Mouse (Mus musculus): Measurements from ENCODE around the gene Cdkn1a. TPM values are rescaled to one million over a fixed set of nuclear protein-coding genes. Genes with fewer than 3 reads are reported as not detected.

Gene Cdkn1a
- 7.0 TPM for polyA plus RNA-seq (2014; fragmentation: Illumina TruSeq; extraction: RNeasy Lipid Tissue Mini Kit (QIAGEN cat#74804); ENCODE audit: low read depth, low replicate concordance)

GRCm38 (mm10) chr17:29090776-29091175 lies at the start of gene Cdkn1a:
TSS of gene Cdkn1a (plus strand) at chr17:29090976.

GRCm38 (mm10) chr17:29113591-29114352 lies 23.0 kb downstream of the Cdkn1a start, which contains the start of gene Rab44:
TSS of gene Rab44 (plus strand) at chr17:29114145.

Other genes starting within 250 kb of the Cdkn1a start
- not detected for gene Pnpla1, start 232.6 kb upstream of the Cdkn1a start, polyA plus RNA-seq (2014; fragmentation: Illumina TruSeq; extraction: RNeasy Lipid Tissue Mini Kit (QIAGEN cat#74804); ENCODE audit: low read depth, low replicate concordance)
- 0.16 TPM for gene 4930539E08Rik, start 175.7 kb upstream of the Cdkn1a start, polyA plus RNA-seq (2014; fragmentation: Illumina TruSeq; extraction: RNeasy Lipid Tissue Mini Kit (QIAGEN cat#74804); ENCODE audit: low read depth, low replicate concordance)
- gene Pxt1, start 147.1 kb upstream of the Cdkn1a start, polyA plus RNA-seq (2014; fragmentation: Illumina TruSeq; extraction: RNeasy Lipid Tissue Mini Kit (QIAGEN cat#74804); ENCODE audit: low read depth, low replicate concordance): not detected
- 32.4 TPM for gene Kctd20, start 139.0 kb upstream of the Cdkn1a start, polyA plus RNA-seq (2014; fragmentation: Illumina TruSeq; extraction: RNeasy Lipid Tissue Mini Kit (QIAGEN cat#74804); ENCODE audit: low read depth, low replicate concordance)
- gene Stk38, start 83.0 kb upstream of the Cdkn1a start, polyA plus RNA-seq (2014; fragmentation: Illumina TruSeq; extraction: RNeasy Lipid Tissue Mini Kit (QIAGEN cat#74804); ENCODE audit: low read depth, low replicate concordance): 76.6 TPM
- gene Srsf3, start 58.3 kb upstream of the Cdkn1a start, polyA plus RNA-seq (2014; fragmentation: Illumina TruSeq; extraction: RNeasy Lipid Tissue Mini Kit (QIAGEN cat#74804); ENCODE audit: low read depth, low replicate concordance): 269 TPM
- gene Rab44, start 23.2 kb downstream of the Cdkn1a start, polyA plus RNA-seq (2014; fragmentation: Illumina TruSeq; extraction: RNeasy Lipid Tissue Mini Kit (QIAGEN cat#74804); ENCODE audit: low read depth, low replicate concordance): not detected
- gene Cpne5, start 147.2 kb downstream of the Cdkn1a start, polyA plus RNA-seq (2014; fragmentation: Illumina TruSeq; extraction: RNeasy Lipid Tissue Mini Kit (QIAGEN cat#74804); ENCODE audit: low read depth, low replicate concordance): not detected
- gene Ppil1, start 173.2 kb downstream of the Cdkn1a start, polyA plus RNA-seq (2014; fragmentation: Illumina TruSeq; extraction: RNeasy Lipid Tissue Mini Kit (QIAGEN cat#74804); ENCODE audit: low read depth, low replicate concordance): 13.6 TPM
- 187 TPM for gene BC004004, start 177.8 kb downstream of the Cdkn1a start, polyA plus RNA-seq (2014; fragmentation: Illumina TruSeq; extraction: RNeasy Lipid Tissue Mini Kit (QIAGEN cat#74804); ENCODE audit: low read depth, low replicate concordance)
- not detected for gene Pi16, start 226.7 kb downstream of the Cdkn1a start, polyA plus RNA-seq (2014; fragmentation: Illumina TruSeq; extraction: RNeasy Lipid Tissue Mini Kit (QIAGEN cat#74804); ENCODE audit: low read depth, low replicate concordance)